Mouse (Mus musculus) lung, embryonic 15.5 days (tissue): ENCODE results near the gene Hoxd12. TPM values are rescaled to one million over a fixed set of nuclear protein-coding genes. Genes with fewer than 3 reads are reported as not detected.

Experiments used
- ATAC-seq: fragments of 200-750 bp; cut with Nextera tagmentation; 2 replicates; pipeline ENCODE4 v1.8.0; 2017; ENCODE audit warnings: moderate number of reproducible peaks, borderline replicate concordance; ENCODE audit not compliant: low FRiP score, low TSS enrichment; ENCODE audit errors: extremely low read depth
- H3K27ac ChIP-seq: fragments of 300-500 bp; sonication (generic); 2 replicates; pipeline ENCODE4 v1.5.1; 2015; ENCODE audit warnings: moderate library complexity, mild to moderate bottlenecking, inconsistent platforms
- H3K27me3 ChIP-seq: fragments of 300-500 bp; sonication (generic); 2 replicates; pipeline ENCODE4 v1.6.1; 2015; ENCODE audit warnings: inconsistent platforms
- H3K36me3 ChIP-seq: fragments of 300-500 bp; sonication (generic); 2 replicates; pipeline ENCODE4 v1.6.1; 2015; ENCODE audit warnings: inconsistent platforms
- H3K4me1 ChIP-seq: fragments of 300-500 bp; sonication (generic); 2 replicates; pipeline ENCODE4 v1.6.1; 2015; ENCODE audit warnings: inconsistent platforms
- H3K4me2 ChIP-seq: fragments of 300-500 bp; sonication (generic); 2 replicates; pipeline ENCODE4 v1.6.1; 2015; ENCODE audit warnings: inconsistent platforms, mild to moderate bottlenecking, moderate library complexity
- H3K4me3 ChIP-seq: fragments of 300-500 bp; sonication (generic); 2 replicates; pipeline ENCODE4 v1.5.1; 2015; ENCODE audit warnings: mild to moderate bottlenecking, inconsistent platforms
- H3K9ac ChIP-seq: fragments of 300-500 bp; sonication (generic); 2 replicates; pipeline ENCODE4 v1.6.1; 2015; ENCODE audit warnings: inconsistent platforms
- H3K9me3 ChIP-seq: fragments of 300-500 bp; sonication (generic); 2 replicates; pipeline ENCODE4 v1.6.1; 2016; ENCODE audit warnings: inconsistent platforms
- WGBS: fragments of 180-500 bp; shearing (Covaris S2); methylation state at CpG from one replicate; pipeline ENCODE4 v1.1.7; 2015; 5-methylcytosine and 5-hydroxymethylcytosine counted together
- polyA plus RNA-seq: library from polyadenylated mRNA; unstranded; fragments of >200 nt; fragmentation: Nextera tagmentation; extraction: Ambion mirVana; gene quantifications from 2 replicates; pipeline ENCODE4 v1.2.1, GENCODE M21; 2015

Gene Hoxd12
- polyA plus RNA-seq, 1 experiment from 2014 or later: not detected

DNA sequence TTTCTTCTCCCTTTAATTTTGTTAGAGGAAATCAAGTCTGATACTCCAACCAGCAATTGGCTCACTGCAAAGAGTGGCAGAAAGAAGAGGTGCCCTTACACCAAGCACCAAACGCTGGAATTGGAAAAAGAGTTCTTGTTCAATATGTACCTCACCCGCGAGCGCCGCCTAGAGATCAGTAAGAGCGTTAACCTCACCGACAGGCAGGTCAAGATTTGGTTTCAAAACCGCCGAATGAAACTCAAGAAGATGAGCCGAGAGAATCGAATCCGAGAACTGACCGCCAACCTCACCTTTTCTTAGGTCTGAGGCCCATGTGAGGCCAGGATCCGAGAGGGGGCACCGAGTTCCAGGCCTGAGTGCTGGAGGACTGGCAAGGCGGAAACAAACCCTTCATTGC is 19.3 kb downstream of the Hoxd12 start:
- H3K36me3 ChIP-seq: no peaks in the 10 kb centered on the region
- H3K4me2 ChIP-seq: no peak overlapping the region
- no peak overlapping the region for H3K27ac ChIP-seq
- no peak overlapping the region for H3K9ac ChIP-seq
- no peaks in the 10 kb centered on the region for H3K9me3 ChIP-seq
- 2% methylated on average over 16 of the region's 16 CpGs for WGBS
- H3K27me3 ChIP-seq: peaks cover 98% of the 10 kb centered on the region
- ATAC-seq: no peak
- peaks cover 15% of the 10 kb centered on the region for H3K4me1 ChIP-seq
- H3K4me3 ChIP-seq: no peak overlapping the region

DNA sequence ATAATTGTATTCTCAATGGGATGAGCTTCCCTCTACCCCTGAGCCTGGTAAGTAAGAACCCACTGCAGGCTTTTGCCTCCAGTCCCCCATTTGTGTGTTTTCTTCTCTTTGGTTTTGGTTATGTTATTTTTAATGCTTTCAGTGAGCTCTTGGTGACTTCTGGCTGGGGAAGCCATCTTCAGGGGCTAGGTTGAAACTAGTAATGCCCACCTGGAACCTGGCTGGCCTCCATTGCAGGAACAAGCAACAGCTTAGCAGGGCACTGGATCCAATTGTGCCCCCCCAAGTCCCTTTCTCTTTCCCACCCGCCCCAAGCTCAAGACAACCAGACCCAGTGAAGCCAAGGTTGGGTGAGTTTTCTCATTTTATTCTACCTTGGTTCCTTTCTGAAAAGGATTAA is 20.6 kb downstream of the Hoxd12 start:
- Histone ChIP-seq H3K4me1 (peaks cover 15% of the 10 kb centered on the region), H3K27me3 (peaks cover 99% of the 10 kb centered on the region), H3K4me2 (no peak overlapping the region), H3K9me3 (no peaks in the 10 kb centered on the region), H3K27ac (no peak overlapping the region), H3K4me3 (no peak overlapping the region), H3K9ac (no peak overlapping the region), H3K36me3 (no peaks in the 10 kb centered on the region)
- 14% methylated on average over 1 of the region's 1 CpGs for WGBS
- ATAC-seq: no peak

DNA sequence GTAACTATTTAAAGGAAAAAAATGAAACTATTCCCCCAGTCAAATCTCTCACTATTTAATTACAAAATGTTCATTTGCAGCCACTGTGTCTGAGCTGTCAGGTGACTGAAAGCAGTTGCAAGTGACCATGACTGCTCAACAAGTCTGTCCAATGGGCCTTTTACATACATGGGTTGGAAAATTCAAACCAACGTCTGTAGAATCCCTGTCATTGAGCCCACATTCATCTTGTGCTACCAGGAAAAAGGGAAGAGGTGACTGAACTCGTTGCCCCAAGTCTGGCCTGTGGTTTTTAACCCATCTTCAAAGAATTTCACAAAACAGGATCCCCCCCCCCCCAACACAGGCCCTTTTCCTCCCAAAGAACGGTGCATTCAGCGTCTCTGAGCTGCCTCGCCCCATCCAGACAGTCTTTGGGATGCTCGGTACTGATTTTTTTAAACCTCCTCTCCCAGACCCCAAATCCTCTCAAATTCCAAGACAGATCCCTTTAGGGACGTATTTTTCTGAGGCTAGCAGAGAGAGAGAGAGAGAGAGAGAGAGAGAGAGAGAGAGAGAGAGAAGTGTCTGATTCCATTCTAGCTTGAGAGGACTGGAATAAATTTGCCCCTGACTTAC is 21.1 kb downstream of the Hoxd12 start:
- Histone ChIP-seq H3K4me3 (no peak overlapping the region), H3K4me2 (no peak overlapping the region), H3K27me3 (peaks cover 100% of the 10 kb centered on the region), H3K36me3 (no peaks in the 10 kb centered on the region), H3K27ac (no peak overlapping the region), H3K4me1 (peaks cover 15% of the 10 kb centered on the region), H3K9ac (no peak overlapping the region), H3K9me3 (no peaks in the 10 kb centered on the region)
- ATAC-seq: no peak
- whole genome bisulfite sequencing: 2% methylated on average over 7 of the region's 7 CpGs

DNA sequence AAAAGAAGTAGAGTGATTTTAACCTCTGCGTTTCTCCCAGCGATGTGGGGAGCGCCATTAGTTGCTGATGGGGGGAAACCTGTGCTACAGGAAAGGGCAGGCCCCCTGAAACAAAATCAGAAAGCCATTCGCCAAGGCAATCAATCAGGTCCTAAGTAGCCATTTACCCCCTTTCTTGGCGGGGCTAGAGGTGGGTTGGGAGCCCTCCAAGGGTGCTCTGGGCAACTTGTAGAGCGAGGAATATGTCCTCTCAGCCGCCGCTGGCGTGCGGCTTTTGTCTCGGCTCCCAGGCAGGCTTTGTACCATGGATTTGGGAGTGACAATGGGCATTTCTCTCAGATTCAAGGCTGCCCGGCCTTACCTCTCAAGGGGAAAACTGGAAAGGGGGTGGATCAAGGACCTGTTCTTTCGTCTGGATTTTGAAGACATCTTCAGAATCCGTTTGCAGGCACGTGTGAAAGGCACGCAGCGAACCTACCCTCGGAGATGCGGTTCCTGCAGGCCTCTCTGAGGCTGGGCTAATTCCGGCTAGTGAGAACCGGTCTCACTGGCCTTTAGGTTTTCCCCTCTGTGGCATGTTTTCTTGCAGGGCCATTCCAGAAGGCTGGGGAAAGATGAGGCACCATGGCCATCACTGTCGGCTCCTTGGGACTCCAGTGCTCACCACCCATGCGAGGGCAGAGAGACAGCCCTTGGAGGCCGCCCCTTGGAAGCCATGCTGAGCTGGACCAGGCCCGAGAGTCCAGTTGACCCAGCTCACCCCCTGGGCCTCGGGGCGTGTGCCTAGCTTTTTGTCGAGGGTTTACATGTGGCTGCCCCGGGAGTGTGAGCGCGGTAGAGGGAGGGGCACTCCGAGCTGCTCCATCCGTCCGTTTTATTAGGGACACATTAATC is 21.9 kb downstream of the Hoxd12 start:
- H3K4me3 ChIP-seq: no peak overlapping the region
- peaks cover 12% of the 10 kb centered on the region for H3K4me1 ChIP-seq
- WGBS: 2% methylated on average over 34 of the region's 34 CpGs
- peaks cover 100% of the 10 kb centered on the region for H3K27me3 ChIP-seq
- H3K9me3 ChIP-seq: no peaks in the 10 kb centered on the region
- H3K36me3 ChIP-seq: no peaks in the 10 kb centered on the region
- no peak overlapping the region for H3K9ac ChIP-seq
- H3K27ac ChIP-seq: no peak overlapping the region
- ATAC-seq: 0 out of 2 replicates have a peak, but pooled peaks have one; percentile 36
- H3K4me2 ChIP-seq: no peak overlapping the region

DNA sequence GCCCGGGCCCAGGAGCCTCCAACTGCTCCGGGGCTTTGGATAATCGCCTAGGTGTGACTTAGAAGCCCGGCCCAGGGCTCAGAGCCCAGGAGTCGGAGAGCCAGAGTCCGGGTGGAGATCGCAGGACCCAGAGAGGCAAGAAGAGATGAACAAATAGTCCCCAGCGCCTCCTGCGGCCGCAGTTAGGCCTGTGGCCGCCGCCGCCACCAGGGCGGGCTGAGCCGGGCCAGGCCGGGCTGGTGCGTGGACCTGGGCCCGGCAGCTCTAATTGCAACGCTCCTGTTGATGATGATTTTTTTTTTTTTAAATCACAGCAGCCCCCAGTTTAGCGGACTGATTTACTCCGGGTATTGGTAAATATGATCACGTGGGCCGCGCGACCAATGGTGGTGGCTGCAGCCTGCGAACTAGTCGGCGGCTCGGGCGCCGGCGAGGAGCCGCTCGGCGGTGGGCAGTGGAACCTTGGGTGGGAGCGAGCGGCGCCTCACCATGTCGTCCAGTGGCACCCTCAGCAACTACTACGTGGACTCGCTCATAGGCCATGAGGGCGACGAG is 22.8 kb downstream of the Hoxd12 start, which contains the start of gene Hoxd9:
TSS of gene Hoxd9 (plus strand) at position 161 of the 555 bp plus-strand sequence.
- Histone ChIP-seq H3K27ac (no peak within 1 kb of the TSS), H3K4me3 (peak within 1 kb of the TSS; percentile 34), H3K36me3 (no peaks in the 10 kb centered on the region), H3K9ac (no peak within 1 kb of the TSS), H3K4me1 (peaks cover 12% of the 10 kb centered on the region), H3K4me2 (peak within 1 kb of the TSS; percentile 53), H3K27me3 (peaks cover 99% of the 10 kb centered on the region), H3K9me3 (no peaks in the 10 kb centered on the region)
- WGBS: 1% methylated on average over 43 of the region's 43 CpGs
- ATAC-seq: no peak

DNA sequence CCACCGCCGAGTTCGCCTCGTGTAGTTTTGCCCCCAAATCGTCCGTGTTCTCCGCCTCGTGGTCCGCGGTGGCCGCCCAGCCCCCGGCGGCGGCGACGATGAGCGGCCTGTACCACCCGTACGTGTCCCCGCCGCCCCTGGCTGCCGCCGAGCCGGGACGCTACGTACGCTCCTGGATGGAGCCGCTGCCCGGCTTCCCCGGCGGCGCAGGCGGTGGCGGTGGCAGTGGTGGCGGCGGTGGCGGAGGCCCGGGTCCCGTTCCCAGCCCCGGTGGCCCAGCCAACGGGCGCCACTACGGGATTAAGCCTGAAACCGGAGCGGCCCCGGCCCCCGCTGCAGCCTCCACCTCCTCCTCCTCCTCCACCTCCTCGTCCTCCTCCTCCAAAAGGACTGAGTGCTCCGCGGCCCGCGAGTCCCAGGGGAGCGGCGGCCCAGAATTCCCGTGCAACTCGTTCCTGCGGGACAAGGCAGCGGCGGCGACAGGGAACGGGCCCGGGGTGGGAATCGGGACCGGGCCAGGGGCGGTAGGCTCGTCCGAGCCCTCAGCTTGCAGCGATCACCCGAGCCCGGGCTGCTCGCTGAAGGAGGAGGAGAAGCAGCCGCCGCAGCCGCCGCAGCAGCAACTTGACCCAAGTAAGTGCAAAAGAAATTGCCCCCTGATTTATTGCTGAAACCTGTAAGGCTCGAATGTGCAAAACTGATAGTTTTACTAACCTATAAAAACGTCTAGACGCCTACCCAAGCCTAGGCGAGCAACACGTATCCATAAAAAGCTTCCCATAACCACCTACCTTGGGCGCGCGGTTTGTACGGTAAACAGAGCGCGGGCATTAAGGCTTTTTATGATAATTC is 23.6 kb downstream of the Hoxd12 start:
- H3K27ac ChIP-seq: no peak overlapping the region
- H3K36me3 ChIP-seq: no peaks in the 10 kb centered on the region
- peak overlapping the region; percentile 34 for H3K4me3 ChIP-seq
- peak overlapping the region; percentile 53 for H3K4me2 ChIP-seq
- no peaks in the 10 kb centered on the region for H3K9me3 ChIP-seq
- no peak overlapping the region for H3K9ac ChIP-seq
- H3K27me3 ChIP-seq: peaks cover 99% of the 10 kb centered on the region
- ATAC-seq: no peak
- H3K4me1 ChIP-seq: peaks cover 12% of the 10 kb centered on the region
- under 1% methylated on average over 77 of the region's 86 CpGs for WGBS

DNA sequence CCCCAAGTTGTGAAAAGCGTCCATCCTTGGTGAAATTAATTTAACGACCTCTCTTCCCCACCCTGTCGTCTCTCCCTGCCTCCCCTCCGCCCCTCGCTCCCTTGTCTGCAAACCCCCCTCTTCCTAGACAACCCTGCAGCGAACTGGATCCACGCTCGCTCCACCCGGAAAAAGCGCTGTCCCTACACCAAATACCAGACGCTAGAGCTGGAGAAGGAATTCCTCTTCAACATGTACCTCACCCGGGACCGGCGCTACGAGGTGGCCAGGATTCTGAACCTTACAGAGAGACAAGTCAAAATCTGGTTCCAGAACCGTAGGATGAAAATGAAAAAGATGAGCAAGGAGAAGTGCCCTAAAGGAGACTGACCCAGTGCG is 24.2 kb downstream of the Hoxd12 start:
- 2% methylated on average over 17 of the region's 17 CpGs for WGBS
- Histone ChIP-seq H3K27ac (no peak overlapping the region), H3K4me2 (no peak overlapping the region), H3K36me3 (no peaks in the 10 kb centered on the region), H3K9me3 (no peaks in the 10 kb centered on the region), H3K4me3 (no peak overlapping the region), H3K4me1 (peaks cover 12% of the 10 kb centered on the region), H3K27me3 (peaks cover 99% of the 10 kb centered on the region), H3K9ac (no peak overlapping the region)
- no peak for ATAC-seq

DNA sequence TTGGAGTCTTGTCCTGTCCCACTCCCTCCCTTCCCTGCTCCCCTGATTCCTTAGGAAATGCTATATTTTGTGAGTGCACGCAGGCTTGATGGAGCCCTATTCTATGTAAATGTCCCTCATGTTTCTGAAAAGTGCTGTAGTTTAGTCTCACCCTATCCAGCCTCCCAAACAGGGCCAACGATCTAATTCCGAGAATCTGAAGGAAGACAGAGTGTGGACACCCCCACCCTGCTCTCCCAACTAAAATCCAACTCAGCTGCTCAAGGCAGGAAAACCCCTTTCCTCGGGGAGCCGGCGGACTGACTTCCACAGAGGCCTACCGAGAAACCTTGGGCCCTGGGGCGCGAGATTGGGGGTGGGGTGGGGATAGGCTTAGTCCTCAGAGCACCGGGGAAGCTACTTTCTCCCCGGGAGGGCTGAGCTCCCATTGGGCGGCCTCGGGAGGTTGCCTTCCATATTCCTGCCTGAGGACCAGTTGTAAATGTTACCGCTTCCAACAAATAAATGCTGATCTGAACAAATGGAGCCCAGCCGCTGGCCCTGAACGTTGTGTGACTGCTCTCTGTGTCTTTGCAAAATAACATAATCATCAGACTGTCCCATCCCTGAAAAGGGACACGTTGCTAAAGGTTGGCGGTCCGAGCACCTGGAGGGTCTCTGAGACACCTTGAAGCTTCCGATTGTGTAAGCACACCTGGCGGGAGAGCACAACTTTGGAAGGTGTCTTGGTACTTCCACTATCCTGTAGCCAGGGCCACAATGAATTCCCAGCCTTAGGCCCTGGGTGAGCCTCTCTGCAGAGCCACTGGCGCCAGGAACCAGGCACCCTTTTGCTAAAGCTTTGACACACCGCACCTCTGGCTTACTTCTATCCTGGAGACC is 25.1 kb downstream of the Hoxd12 start:
- Histone ChIP-seq H3K27me3 (peaks cover 99% of the 10 kb centered on the region), H3K9me3 (no peaks in the 10 kb centered on the region), H3K27ac (no peak overlapping the region), H3K9ac (no peak overlapping the region), H3K4me1 (peaks cover 17% of the 10 kb centered on the region), H3K4me2 (no peak overlapping the region), H3K4me3 (no peak overlapping the region), H3K36me3 (no peaks in the 10 kb centered on the region)
- no peak for ATAC-seq
- WGBS: 5% methylated on average over 23 of the region's 23 CpGs

DNA sequence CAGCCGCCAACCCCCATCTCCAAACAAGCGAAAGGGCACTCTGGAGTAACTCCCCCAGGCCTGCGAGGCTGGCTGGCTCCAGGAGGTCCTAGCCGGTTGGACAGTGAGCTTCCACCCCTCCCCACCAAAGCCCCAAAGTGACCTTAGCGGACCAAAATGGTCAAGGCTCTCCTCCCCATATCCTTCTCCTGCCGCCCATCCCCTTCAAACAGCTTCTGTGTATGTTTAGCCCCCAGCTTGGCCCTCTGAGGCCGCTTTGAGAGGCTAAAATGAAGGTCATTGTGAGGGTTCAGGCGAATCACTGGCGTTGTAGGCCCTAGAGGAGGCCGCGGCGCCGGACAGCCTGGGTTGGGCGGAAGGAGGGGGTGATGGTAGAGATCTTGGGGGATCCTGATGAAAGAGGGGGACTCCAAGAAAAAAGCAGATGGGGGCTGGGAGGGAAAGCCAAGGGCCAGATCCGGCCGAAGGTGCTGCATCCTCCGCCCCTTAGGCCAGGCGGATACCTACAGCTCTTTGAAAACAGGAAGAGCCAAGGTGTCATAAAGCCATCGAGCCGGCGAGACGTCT is 25.8 kb downstream of the Hoxd12 start:
- WGBS: 6% methylated on average over 22 of the region's 22 CpGs
- H3K27me3 ChIP-seq: peaks cover 99% of the 10 kb centered on the region
- no peak overlapping the region for H3K27ac ChIP-seq
- peaks cover 24% of the 10 kb centered on the region for H3K4me1 ChIP-seq
- H3K9me3 ChIP-seq: no peaks in the 10 kb centered on the region
- H3K36me3 ChIP-seq: no peaks in the 10 kb centered on the region
- no peak overlapping the region for H3K9ac ChIP-seq
- ATAC-seq: no peak
- H3K4me2 ChIP-seq: no peak overlapping the region
- H3K4me3 ChIP-seq: no peak overlapping the region

DNA sequence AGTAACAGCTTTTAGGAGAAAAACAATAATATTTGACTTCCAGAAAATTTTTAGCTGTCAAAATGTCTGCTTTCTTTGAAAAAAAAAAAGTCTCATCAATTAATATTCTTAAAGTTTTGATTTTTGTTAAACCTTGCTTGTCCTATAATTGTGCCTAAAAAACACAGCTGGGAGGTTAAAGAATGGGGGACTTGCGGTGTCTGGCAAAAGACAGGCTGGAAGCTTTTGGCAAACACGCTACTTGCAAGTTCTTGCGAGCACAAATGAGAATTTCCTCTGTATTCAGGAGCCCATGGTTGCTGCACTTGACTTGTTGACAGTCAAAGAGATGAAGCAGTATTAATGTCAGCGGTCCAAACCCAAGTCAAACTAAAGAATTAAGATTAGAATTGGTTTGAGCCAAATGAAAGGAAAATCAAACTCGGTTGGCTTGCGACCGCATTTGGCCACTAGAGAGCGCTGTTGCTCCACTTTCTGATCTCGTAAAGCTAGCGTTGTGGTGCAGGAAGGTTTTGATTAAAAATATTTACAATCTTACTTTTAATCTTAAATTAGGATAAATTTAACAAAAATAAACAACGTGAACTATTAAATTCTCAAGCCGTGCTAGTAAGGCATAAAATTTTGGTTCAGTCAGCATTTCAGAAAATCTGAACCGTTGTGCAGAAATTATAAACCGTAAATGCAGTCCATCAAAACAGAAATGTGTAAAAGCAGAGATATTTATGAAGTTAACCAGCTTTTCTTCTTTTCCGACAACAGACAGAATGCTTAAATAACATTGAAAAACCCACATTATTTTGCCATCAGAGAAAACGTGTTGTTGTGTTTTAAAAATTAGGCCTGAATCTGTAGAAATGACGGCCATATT is 27.4 kb downstream of the Hoxd12 start:
- Histone ChIP-seq H3K27ac (no peak overlapping the region), H3K36me3 (no peaks in the 10 kb centered on the region), H3K4me2 (no peak overlapping the region), H3K4me3 (no peak overlapping the region), H3K9me3 (no peaks in the 10 kb centered on the region), H3K9ac (no peak overlapping the region), H3K4me1 (peaks cover 28% of the 10 kb centered on the region), H3K27me3 (peaks cover 98% of the 10 kb centered on the region)
- WGBS: 10% methylated on average over 17 of the region's 17 CpGs
- ATAC-seq: no peak
